Mouse (Mus musculus) erythroblast, embryonic 14.5 days (primary cell): ENCODE measurements around the gene Suds3.

ENCODE experiments used
- GATA1 ChIP-seq: IDR thresholded peaks from 2 replicates; pipeline ENCODE4 v1.6.1; 2012; ENCODE audit warnings: low read length, inconsistent platforms, mixed read lengths
- TAL1 ChIP-seq: IDR thresholded peaks from 3 replicates; pipeline ENCODE4 v1.6.1; 2012; ENCODE audit warnings: low read length, inconsistent platforms, mixed read lengths

DNA sequence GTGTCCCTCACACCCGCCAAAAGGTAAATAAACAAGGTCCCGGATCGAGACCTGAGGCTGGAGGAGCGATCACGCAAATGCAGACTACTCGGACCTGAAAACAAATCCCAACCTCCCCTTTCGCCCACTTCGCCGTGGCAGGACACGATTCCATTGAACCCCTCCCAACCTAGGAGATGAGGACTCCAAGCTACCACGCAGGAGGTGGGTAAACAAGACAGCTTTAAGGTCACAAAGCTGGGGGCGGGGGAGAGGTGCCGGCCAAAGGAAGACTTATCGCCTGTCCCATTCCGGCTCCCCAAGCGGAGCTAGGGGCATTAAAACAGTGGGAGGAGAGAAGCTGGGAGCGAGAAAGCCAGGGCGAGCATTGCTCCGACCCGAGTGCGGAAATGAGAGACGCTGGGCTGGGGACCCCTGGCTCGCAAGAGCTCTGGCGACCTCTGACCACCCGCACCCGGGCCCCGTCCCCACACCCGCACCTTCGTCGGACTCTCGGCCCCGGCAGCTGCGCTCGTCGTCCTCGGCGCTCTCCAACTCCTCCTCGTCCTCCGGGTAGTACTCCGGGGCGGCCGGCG, 633 bp downstream of the Suds3 start:
- TF ChIP-seq TAL1 = no peak
- TF ChIP-seq GATA1 = no peak
